Mouse (Mus musculus): Measurements from ENCODE around the gene Rpl10a.

Gene Rpl10a

DNA sequence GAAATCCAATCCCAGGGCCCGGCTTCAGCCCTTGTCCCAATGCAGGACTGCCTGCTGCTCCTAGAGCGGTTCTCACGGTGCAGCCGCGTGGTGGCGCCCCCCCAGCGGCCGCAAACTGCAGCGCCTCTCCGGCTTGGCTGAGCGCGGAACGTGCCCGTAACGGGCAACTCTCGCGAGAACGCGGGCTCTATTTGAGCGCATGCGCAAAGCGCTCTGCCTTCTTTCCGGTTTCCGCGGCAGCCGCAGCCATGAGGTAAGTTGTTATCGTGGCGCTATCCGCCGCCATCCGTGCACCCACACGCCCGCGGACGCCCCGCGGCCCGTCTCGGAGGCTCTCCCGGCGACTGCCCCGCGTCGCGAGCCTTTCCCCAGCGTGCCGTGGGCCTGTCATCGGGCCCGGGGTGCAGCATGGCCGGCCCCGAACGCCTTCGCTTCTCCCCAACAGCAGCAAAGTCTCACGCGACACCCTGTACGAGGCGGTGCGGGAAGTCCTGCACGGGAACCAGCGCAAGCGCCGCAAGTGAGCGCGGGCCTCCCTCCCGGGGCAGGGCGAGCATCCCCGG, at the start of gene Rpl10a:
Rpl10a (plus strand) TSS at position 106 of the 563 bp plus-strand sequence.
- in situ Hi-C loops (cut with MboI, MseI), result no loop called here

- in situ Hi-C loops (cut with MboI, MseI), result no loop called here
Measured at GRCm38 (mm10) chr17:28279236-28279635, 49.0 kb upstream of the Rpl10a start.

DNA sequence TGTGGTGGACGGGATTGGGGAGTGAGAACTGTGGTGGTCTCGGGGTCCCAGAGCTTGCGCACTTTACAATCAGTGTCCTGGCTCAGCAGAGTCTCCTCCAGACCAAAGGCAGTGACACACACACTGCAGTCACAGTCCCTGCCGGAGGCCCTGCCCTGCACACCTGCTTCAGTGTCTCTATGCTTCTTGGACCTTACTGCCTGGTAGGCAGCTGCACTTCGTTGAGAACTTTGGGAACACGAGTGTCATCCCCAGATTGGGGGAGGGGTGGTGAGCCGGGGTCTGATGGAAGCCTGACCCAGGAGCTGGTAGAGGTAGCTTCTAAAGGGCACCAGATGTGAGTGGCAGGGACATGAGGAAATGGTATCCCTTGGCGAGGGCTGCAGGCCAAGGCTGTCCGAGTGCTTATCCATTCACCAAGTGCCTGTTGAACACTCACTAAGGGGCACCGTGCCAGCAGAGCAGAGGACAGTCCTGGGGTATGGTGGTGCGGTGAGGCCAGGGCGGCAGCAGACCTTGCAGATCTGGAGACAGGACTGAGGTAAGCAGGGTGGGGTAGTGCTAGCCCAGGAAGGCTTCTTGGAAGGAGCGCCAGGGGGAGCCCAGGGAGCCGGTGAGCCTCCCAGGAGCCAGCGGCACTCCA, 48.4 kb upstream of the Rpl10a start:
- in situ Hi-C loops (cut with MboI, MseI), result no loop called here

DNA sequence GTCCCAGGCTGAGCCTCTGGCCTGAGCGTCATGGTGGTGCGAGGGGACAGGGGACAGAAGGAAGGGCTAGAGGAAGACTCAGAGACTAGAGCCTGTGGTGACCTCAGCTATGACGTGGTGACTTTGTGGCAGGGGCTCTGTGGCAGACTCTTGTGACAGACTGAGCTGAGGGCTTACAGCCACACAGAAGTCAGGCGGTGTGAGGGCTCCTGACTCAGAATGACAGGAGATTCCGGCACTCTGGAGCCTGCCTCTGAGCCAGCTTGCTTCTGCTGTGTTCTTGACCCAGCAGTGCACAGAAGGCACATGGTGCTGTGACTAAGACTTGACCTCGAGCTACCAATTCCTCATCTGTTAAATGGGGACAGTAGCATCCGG, 47.9 kb upstream of the Rpl10a start:
- in situ Hi-C loops (cut with MboI, MseI), result no loop called here

DNA sequence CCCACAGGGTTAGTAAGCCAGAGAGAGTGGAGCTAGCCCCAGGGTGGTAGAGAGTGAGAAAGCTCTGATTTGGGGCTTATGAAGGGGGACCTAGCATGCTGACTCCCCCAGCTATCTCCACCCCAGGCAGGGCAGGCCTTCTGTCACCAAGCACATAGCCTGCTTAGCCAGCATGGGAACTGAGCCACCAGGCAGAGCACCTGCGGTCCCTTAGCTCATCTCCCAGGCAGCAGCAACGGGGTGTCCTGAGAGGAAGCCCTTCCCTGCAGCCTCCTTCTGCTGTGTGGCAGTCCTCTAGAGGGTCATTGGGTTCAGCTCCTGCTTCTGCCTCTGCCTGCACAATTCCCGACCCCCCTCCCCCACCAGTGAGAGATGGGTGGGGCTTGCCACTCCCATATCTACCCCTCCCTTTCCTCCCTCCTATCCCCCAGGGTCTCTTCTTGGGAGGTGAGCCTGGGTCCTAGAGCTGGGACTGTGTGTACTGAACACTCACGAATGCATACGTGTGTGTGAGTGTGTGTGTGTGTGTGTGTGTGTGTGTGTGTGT, 47.4 kb upstream of the Rpl10a start:
- in situ Hi-C loops (cut with MboI, MseI), result no loop called here

DNA sequence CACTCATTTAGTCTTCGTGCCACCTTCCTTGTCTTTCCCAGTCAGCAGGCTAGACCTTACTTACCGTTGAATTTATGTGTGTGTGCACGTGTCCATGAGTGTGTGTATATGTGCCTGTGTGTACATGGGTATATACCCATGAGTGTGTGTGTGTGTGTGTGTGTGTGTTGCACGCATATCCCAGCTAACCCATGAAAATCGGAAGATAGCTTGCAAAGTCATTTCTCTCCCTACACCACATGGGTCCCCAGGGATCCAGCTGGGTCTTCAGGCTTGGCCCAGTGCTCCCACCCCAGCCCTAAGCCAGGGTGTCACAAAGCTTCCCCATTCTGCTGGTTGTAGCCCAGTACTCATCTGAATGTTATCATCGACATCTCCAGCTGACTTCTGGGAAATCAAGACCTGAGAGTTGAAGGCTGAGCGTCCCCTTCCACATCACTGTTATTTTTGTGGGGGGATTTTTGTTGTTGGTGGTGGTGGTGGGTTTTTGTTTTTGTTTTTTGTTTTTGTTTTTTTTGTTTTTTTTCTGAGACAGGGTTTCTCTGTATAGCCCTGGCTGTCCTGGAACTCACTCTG, 46.3 kb upstream of the Rpl10a start:
- in situ Hi-C loops (cut with MboI, MseI), result no loop called here

GRCm38 (mm10) chr17:28283199-28283598, 45.1 kb upstream of the Rpl10a start:
- in situ Hi-C loops (cut with MboI, MseI), result no loop called here

DNA sequence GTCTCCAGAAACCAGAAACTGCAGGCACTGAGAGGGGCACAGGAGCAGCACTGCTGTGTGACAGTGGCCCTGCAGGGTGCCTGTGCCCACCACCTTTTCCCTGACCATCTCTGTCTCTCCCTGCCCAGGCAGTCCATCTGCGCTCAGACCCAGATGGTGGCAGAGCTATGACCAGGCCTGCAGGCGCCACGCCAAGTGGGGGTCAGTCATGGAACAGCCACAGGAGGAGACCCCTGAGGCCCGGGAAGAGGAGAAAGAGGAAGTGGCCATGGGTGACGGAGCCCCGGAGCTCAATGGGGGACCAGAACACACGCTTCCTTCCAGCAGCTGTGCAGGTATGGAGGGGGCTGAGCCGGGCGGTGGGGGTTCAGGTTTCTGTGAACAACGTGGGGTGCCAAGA, 42.1 kb upstream of the Rpl10a start:
- in situ Hi-C loops (cut with MboI, MseI), result no loop called here

- in situ Hi-C loops (cut with MboI, MseI), result no loop called here
Measured at GRCm38 (mm10) chr17:28286964-28287363, 41.3 kb upstream of the Rpl10a start.

DNA sequence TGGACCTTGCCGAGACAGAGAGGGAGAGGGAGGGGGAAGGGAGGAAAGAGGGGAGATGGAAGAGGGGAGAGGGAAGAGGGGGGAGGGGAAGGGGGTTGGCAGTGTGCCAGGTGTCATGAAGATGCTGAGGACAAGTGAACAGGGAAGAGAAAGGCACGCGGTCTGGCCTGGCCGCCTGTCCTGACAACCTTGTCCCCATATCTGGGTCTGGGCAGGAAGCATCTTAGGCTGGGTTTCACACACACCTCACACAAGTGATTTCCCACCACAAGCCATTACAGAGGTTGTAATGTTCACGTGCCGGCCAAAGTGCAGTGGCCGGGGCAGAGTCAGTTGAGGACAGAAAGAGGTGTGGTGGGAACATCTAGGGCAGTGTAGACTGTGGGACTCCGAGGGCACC, 40.7 kb upstream of the Rpl10a start:
- in situ Hi-C loops (cut with MboI, MseI), result no loop called here

DNA sequence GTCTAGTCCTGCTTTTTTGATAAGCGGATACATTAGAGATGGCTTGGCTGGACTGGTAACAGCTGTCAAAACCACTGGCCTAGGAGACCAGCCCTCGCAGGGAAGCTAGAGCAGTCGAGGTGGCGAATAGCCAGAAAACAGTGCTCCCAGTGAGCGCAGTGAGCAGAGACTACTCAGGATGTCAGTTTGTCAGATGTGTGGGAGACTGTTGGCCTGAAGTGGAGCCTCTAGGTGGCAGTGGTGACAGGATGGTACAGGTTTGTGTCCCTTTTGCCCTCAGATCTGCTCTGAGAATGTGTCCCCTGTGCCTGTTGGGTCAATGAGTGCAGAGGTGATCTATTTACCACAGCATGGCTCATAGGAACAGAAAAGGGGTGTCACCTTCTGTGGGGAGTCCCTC, 40.3 kb upstream of the Rpl10a start:
- in situ Hi-C loops (cut with MboI, MseI), result no loop called here

DNA sequence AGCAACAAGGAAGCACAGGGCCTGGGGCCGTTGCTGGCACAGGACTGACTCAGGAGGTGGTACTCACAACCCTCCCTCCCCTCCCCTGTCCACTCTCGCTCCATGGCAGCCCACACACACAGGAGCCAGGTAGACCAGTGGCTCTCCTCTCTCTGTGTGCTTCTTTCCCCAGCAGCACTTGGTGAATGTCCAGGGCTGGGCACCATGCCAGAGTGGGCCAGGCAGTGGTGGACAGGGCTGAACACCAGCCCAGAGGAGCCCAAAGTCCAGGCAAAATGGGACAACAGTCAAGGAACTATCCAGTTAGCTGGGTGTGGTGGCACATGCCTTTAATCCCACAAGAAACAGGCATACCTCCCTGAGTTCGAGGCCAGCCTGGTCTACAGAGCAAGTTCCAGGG, 38.0 kb upstream of the Rpl10a start:
- in situ Hi-C loops (cut with MboI, MseI), result no loop called here

- in situ Hi-C loops (cut with MboI, MseI), result no loop called here
Measured at GRCm38 (mm10) chr17:28290671-28291070, 37.6 kb upstream of the Rpl10a start.

- in situ Hi-C loops (cut with MboI, MseI), result no loop called here
Measured at GRCm38 (mm10) chr17:28291346-28291745, 36.9 kb upstream of the Rpl10a start.

GRCm38 (mm10) chr17:28293716-28294115, 34.6 kb upstream of the Rpl10a start:
- in situ Hi-C loops (cut with MboI, MseI), result no loop called here

GRCm38 (mm10) chr17:28294449-28295333, 33.6 kb upstream of the Rpl10a start:
- in situ Hi-C loops (cut with MboI, MseI), result no loop called here

DNA sequence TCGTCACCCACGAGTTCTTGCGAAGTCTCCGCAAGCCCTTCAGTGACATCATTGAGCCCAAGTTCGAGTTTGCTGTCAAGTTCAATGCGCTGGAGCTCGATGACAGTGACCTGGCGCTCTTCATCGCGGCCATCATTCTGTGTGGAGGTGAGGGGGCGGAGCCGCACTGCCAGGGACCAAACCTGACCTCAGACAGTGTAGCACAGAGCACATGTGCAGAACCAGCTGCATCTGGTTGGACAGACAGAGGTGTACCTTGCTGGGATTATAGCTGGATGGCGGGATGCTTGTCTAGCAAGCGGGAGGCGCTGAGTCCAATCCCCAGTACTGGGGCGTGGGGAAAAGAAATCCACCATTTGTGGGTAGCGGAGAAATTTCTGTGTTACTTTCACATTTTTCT, 29.4 kb upstream of the Rpl10a start:
- in situ Hi-C loops (cut with MboI, MseI), result no loop called here

DNA sequence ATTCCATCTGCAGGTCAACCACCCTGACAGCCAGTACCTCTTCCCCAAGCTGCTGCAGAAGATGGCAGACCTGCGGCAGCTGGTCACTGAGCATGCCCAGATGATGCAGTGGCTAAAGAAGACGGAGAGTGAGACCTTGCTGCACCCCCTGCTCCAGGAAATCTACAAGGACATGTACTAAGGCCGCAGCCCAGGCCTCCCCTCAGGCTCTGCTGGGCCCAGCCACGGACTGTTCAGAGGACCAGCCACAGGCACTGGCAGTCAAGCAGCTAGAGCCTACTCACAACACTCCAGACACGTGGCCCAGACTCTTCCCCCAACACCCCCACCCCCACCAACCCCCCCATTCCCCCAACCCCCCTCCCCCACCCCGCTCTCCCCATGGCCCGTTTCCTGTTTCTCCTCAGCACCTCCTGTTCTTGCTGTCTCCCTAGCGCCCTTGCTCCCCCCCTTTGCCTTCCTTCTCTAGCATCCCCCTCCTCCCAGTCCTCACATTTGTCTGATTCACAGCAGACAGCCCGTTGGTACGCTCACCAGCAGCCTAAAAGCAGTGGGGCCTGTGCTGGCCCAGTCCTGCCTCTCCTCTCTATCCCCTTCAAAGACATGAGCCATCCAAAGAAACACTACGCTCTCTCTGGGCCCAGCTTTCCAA, 28.5 kb upstream of the Rpl10a start:
- in situ Hi-C loops (cut with MboI, MseI), result no loop called here

GRCm38 (mm10) chr17:28300323-28300722, 27.9 kb upstream of the Rpl10a start:
- in situ Hi-C loops (cut with MboI, MseI), result no loop called here

- in situ Hi-C loops (cut with MboI, MseI), result no loop called here
Measured at GRCm38 (mm10) chr17:28300850-28301249, 27.4 kb upstream of the Rpl10a start.

- in situ Hi-C loops (cut with MboI, MseI), result loop anchor here (5.0 kb wide), 1 partner anchor 78 kb away; no protein-coding TSS in a partner anchor
Measured at GRCm38 (mm10) chr17:28305172-28305571, 23.1 kb upstream of the Rpl10a start.

Measured in T-helper 17 cell (primary cell).